Mouse (Mus musculus) lung, postnatal 36 days (tissue): ENCODE results near the gene Zmynd19.
"Not testable (repeated sequence)": the region's sequence is repeated elsewhere in the genome, so short reads cannot be mapped to it uniquely, and the experiment has no call there.

Experiments
- DNase-seq: peaks from one replicate; pipeline ENCODE4 v3.0.0; 2022; ENCODE audit warnings: mixed read lengths

Gene Zmynd19

DNA sequence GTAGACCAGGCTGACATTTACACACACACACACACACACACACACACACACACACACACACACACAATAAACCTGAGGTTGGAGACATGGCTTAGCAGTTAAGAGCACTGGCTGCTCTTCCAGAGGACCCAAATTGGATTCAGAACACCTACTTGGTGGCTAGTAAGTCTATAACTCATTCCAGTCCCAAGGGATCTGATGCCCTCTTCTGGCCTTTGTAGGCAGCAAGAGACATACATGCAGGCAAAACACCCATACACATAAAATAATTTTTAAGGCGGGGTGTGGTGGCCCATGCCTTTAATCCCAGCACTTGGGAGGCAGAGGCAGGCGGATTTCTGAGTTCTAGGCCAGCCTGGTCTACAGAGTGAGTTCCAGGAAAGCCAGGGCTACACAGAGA, 5.3 kb upstream of the Zmynd19 start:
- peak; percentile 88 for DNase-seq

- no peak for DNase-seq
Observed at GRCm38 (mm10) chr2:24950189-24950535, 570 bp downstream of the Zmynd19 start.

DNA sequence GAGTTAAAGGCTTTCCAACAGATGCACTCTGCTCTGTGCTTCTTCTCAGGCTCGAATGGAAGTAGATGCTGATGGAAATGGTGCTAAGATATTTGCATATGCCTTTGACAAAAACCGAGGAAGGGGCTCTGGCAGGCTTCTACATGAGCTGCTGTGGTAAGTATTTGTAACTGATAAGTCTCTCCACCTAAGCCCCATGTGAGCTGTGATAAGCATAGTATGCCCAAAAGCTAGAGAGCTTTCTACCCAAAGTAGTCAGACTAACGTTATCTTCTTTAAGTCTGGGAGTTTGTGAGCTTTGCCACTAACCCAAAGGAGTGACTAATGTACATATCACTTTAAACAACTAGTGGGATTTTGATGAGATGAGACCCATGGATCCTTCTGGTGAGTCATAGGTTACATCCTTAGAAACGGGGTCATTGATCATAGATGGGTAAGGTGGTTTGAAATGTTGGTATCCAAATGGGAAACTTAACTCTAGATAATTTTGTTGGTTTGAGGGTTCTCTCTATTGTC, 3.0 kb downstream of the Zmynd19 start:
- DNase-seq: no peak

DNA sequence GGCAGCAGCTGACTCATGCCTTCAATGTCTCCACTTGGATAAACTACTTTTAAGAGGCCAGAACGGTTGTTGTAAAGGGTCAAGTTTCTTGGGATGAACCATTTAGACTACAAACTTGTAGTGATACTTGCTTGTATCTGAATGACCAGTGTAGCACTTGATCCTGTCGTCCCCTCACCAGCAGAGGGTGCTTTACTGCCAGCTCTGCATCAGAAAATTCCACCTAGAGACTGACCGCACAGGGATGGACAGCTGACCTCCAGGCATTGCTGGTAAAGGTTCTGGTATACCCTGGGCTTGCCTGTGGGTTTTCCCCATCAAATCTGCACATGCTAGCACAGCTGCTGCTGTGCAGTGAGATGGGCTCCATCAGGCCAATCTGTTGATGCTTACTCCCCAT, 11.3 kb downstream of the Zmynd19 start:
- peak; percentile 65 for DNase-seq

DNA sequence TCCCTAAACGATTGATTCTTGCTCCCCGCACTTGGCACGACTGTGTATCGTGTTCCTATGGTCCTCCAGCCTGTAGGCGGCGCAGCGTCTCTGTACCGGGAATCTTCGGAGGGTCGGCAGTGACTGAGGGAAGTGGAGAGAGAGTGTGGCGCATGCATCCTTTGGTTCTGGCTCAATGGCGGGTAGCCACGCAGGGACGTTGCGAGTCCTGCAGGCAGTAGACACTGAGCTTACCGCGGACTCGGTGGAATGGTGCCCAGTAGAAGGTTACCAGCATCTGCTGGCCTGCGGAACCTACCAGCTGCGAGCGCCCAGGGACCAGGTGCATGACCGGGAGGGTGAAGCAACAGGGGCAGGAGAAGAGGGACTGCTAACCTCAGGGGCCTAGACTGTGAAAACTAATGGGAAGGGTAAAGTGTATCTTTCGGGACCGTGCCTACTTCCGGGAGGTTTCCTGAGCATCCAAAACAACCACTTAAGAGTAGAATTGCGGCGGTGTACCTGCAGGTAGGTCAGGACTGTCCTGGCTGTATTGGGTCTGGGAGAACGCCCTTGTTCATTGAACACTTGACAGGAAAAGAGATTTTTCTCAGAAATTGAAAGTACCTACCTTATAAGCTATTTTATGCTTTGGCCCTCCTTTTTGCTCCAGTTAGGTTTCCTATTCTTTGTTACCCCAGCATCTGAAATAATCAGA, 12.9 kb downstream of the Zmynd19 start, which contains the start of gene Dph7:
Gene Dph7 (plus strand): TSS at position 97 of the 697 bp plus-strand sequence.
- peak; percentile 91 for DNase-seq

DNA sequence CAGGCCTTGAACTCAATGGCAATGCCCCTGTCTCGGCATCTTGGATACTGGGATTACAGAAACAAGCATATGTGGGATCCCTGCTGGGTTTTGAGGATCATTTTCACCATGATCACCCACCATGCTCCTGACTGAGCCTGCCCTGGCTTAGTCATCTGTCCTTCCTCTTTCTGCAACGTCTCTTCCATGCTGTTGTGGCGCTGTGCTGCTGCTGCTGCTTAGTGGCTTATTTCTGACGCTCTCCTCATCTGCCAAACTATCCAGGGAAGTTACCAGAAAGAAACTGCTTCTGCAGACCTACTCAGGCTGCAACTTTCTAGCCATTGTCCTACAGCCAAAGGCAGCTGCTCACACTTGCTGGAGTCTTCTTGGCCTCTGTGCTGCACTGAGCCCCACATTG, 20.8 kb downstream of the Zmynd19 start:
- no peak for DNase-seq

GRCm38 (mm10) chr2:24974452-24974851, 24.9 kb downstream of the Zmynd19 start:
- DNase-seq: not testable (repeated sequence)

DNA sequence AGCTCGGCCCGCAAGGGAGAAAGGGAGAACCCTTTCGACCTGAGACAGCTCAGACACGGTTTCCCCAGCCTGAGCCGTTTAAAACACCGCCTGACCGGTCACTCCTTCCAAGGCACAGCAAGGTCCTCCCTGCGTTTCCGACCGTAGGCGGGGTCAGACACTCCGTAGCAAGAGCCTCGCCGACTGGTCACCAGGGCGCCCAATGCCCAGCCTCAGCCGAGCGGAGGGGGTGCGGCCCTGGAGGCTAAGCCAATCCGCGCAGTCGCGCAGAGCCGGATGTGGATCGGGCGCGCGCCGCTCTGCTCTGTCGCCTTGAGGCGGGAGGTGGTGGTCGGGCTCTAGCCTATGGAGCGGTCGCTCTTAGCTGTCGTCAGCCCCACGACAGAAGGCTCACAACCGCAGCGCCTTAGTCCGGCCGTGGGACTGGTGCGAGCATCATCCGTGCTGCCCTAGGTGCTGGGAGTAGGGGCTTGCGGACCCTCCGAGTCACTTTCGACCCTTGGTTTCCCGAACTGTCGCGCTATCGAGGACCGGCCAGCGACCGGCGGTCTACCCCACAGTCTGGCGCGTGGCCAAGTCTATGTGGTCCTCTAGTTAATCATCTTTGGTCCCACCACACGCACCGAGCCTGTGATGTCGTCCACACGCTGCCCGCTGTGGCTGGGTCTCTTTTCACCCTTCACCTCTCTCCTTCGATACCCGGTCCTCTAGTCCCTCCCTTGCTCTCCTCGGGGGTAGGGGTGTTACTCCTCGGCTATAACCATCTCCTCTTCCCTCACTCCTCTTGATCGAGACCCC, 25.5 kb downstream of the Zmynd19 start, which contains the start of gene Mrpl41:
Gene Mrpl41 (minus strand): TSS at position 193 of the 798 bp plus-strand sequence.
- DNase-seq: peak; percentile 98

DNA sequence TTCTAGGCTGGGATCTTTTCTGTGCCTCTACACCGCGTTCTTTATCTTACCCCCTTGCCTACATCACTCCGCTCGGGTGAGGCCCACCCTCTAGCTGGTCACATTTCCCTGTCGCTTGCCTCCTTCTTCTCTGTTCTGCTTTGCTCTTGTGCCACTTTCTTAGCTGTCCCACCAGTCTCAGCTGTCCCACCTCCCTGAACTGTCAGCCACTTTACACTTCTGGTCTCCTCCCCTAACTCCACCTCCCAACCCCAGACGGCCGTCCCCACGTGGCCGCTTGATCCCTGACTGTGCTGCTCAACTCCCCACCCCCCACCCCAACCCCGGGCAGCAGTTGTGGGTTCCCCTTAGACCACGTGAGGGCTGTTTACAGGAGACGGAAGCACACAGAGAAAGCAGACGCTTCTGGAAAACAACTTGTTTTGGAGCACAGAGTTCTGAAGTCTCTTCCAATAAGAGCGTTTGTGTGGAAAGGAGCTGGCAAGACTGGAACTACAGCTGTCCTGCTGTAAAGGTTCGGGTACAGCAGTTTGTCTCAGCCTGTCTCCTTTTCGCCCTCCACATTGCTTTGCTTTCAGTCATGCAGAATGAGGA, 26.2 kb downstream of the Zmynd19 start, which contains the start of gene Pnpla7:
Gene Pnpla7 (plus strand): TSS at position 330 of the 594 bp plus-strand sequence.
- DNase-seq: peak; percentile 92

- DNase-seq: peak; percentile 67
Observed at GRCm38 (mm10) chr2:24976960-24977359, 27.4 kb downstream of the Zmynd19 start.

DNA sequence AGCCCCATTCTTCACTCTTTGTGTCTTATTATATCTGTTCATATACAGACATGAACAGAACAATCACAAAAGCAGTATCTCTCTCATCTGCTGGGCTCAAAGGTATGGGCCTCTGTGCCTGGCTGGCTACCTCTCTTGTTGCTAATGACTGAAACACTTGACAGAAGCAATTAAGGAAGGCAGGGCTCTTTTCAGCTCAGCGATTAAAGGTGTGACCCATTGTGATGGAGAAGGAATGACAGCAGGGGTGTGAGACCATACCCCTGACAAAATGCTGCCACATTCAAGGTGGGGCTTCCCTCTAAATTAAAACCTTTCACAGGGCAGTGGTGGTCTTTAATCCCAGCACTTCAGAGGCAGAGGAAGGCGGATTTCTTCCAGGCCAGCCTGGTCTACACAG, 38.2 kb downstream of the Zmynd19 start:
- no peak for DNase-seq

- DNase-seq: no peak
Observed at GRCm38 (mm10) chr2:24995332-24995731, 45.7 kb downstream of the Zmynd19 start.

DNA sequence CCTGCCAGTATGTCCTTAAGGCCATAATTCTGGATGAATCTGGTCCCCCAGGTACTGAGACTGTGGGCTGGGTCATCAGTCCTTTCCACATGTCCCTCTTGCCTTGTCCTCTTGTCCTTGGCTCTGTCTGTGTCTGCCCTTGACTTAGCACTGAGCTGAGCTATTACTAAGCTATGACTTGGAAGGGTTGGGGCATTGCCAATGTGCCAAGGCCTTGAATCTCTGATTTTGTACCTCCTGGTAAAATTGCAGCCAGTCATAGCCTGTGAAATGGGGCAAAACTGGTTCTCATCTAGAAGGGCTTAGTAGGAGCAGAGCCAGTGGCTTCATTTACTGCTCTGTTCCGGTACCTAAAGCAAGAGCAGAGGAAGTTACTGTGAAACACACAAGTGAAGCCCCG, 46.9 kb downstream of the Zmynd19 start:
- DNase-seq: no peak

DNA sequence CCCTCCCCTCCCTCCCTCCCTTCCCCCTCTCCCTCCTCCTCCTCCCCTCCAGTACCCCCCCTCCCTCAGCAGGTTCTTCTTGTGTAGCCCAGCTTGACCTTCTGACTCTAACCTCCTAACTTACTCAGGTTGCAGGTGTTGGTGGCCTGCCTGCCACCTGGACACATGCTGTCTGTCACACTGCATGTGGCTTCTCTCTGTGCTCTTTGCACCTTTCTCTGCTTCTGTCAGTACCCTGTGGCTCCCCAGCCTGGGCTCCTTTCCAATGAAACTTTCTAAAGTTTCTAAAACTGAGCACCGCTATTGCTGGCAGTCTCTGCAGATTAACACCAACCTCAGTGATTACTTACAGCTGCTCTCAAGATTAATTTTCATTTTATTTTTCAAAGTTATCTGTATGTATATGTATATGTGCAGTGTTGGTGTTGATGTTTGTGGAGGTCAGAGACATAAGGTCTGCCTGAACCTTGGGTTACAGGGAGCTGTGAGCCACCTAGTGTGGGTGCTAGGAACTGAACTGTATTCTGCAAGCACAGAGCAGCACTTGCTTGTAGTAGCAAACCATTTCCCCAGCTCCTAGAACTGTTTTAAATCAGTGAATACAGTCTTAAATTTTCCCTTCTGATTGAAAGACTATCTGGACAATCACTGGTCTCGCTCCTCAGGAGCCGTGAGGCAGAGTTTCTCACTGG, 51.1 kb downstream of the Zmynd19 start:
- DNase-seq: peak; percentile 64

- DNase-seq: no peak
Observed at GRCm38 (mm10) chr2:25003946-25004786, 54.6 kb downstream of the Zmynd19 start.

GRCm38 (mm10) chr2:25006767-25007166, 57.2 kb downstream of the Zmynd19 start:
- no peak for DNase-seq

DNA sequence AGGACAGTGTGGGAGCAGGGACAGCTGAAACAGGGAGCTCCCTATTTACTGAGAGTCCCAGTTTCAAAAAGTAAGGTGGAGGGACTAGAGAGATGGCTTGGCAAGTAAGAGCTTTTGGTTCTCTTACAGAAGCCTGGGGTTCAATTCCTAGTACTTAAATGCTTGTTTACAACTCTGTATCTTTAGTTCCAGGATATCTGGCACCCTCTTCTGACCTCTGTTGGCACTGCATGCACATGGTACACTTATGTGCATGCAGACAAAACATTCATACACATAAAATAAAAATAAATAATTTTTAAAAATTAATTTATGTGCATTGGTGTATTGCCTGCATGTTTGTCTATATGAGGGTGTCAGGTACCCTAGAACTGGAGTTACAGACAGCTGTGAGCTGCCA, 58.7 kb downstream of the Zmynd19 start:
- DNase-seq: peak; percentile 17
